Mouse (Mus musculus) CD4-positive naive resting alpha-beta T cell, adult 57 days (primary cell): ENCODE data around the gene Olfr835. TPM values are rescaled to one million over a fixed set of nuclear protein-coding genes. Genes with fewer than 3 reads are reported as not detected.

Source experiments
- total RNA-seq: library from RNA; stranded (reverse); gene quantifications from one replicate; pipeline ENCODE4 v1.2.4, GENCODE M21; 2023

The Olfr835 gene
- not detected for total RNA-seq

GRCm38 (mm10) chr9:19032435-19032834 lies at the start of gene Olfr835:
Gene Olfr835 (plus strand): TSS chr9:19032735.

GRCm38 (mm10) chr9:18987690-18988089 lies 44.8 kb upstream of the Olfr835 start, which contains the start of gene Olfr834:
Gene Olfr834 (plus strand): TSS chr9:18987990.

Other genes with a start within 250 kb of the Olfr835 start
- not detected for gene Olfr828, start 213.2 kb upstream of the Olfr835 start, total RNA-seq
- not detected for gene Olfr829, start 177.8 kb upstream of the Olfr835 start, total RNA-seq
- gene Olfr830, start 158.0 kb upstream of the Olfr835 start, total RNA-seq, result not detected
- not detected for gene Olfr832, start 95.6 kb upstream of the Olfr835 start, total RNA-seq
- not detected for gene Olfr834, start 44.7 kb upstream of the Olfr835 start, total RNA-seq
- gene Olfr836, start 87.6 kb downstream of the Olfr835 start, total RNA-seq, result not detected
- gene Olfr837, start 103.6 kb downstream of the Olfr835 start, total RNA-seq, result not detected
- not detected for gene Olfr839-ps1, start 144.6 kb downstream of the Olfr835 start, total RNA-seq
- not detected for gene Olfr843, start 219.3 kb downstream of the Olfr835 start, total RNA-seq